Mouse (Mus musculus): ENCODE results near the gene Olfr1157. TPM values are rescaled to one million over a fixed set of nuclear protein-coding genes. Genes with fewer than 3 reads are reported as not detected.

Gene Olfr1157
- polyA plus RNA-seq (2016; fragmentation: Nextera tagmentation; extraction: Ambion mirVana), result not detected in 2 replicates

GRCm38 (mm10) chr2:87968199-87968598 is at the start of gene Olfr1157:
TSS of gene Olfr1157 (minus strand) at chr2:87968299.
- H3K36me3 ChIP-seq, result no peaks in the 10 kb centered on the region
- no peak within 1 kb of the TSS for H3K9ac ChIP-seq
- H3K9me3 ChIP-seq (replicated peaks), result no peaks in the 10 kb centered on the region
- H3K27me3 ChIP-seq, result no peaks in the 10 kb centered on the region
- H3K4me2 ChIP-seq (replicated peaks), result no peak within 1 kb of the TSS
- WGBS, result 98% methylated on average over 4 of the region's 4 CpGs
- H3K4me3 ChIP-seq, result no peak within 1 kb of the TSS
- H3K27ac ChIP-seq, result no peak within 1 kb of the TSS
- ATAC-seq (ENCODE audit: low FRiP score), result no peak
- H3K4me1 ChIP-seq, result no peaks in the 10 kb centered on the region

GRCm38 (mm10) chr2:88007515-88008318 is 39.6 kb upstream of the Olfr1157 start, which contains the start of gene Olfr1160:
TSS of gene Olfr1160 (minus strand) at chr2:88008268.
- H3K36me3 ChIP-seq, result no peaks in the 10 kb centered on the region
- no peak for ATAC-seq (ENCODE audit: low FRiP score)
- no peaks in the 10 kb centered on the region for H3K9me3 ChIP-seq (replicated peaks)
- H3K4me3 ChIP-seq, result no peak within 1 kb of the TSS
- no peak within 1 kb of the TSS for H3K4me2 ChIP-seq (replicated peaks)
- no peak within 1 kb of the TSS for H3K9ac ChIP-seq
- no peaks in the 10 kb centered on the region for H3K4me1 ChIP-seq
- no peaks in the 10 kb centered on the region for H3K27me3 ChIP-seq
- H3K27ac ChIP-seq, result no peak within 1 kb of the TSS

GRCm38 (mm10) chr2:87989813-87990212 is 21.7 kb upstream of the Olfr1157 start, which contains the start of gene Olfr1158:
TSS of gene Olfr1158 (plus strand) at chr2:87990113.
- no peak within 1 kb of the TSS for H3K4me3 ChIP-seq
- H3K9me3 ChIP-seq (replicated peaks), result no peaks in the 10 kb centered on the region
- H3K4me1 ChIP-seq, result no peaks in the 10 kb centered on the region
- H3K27me3 ChIP-seq, result no peaks in the 10 kb centered on the region
- H3K4me2 ChIP-seq (replicated peaks), result no peak within 1 kb of the TSS
- H3K27ac ChIP-seq, result no peak within 1 kb of the TSS
- H3K9ac ChIP-seq, result no peak within 1 kb of the TSS
- ATAC-seq (ENCODE audit: low FRiP score), result no peak
- no peaks in the 10 kb centered on the region for H3K36me3 ChIP-seq

- Histone ChIP-seq H3K4me2 (replicated peaks) (no peak within 1 kb of the TSS), H3K36me3 (no peaks in the 10 kb centered on the region), H3K27me3 (no peaks in the 10 kb centered on the region), H3K9me3 (replicated peaks) (no peaks in the 10 kb centered on the region), H3K4me3 (no peak within 1 kb of the TSS), H3K9ac (no peak within 1 kb of the TSS), H3K4me1 (no peaks in the 10 kb centered on the region), H3K27ac (no peak within 1 kb of the TSS)
- ATAC-seq (ENCODE audit: low FRiP score), result no peak
- 78% methylated on average over 3 of the region's 3 CpGs for WGBS
Measured at GRCm38 (mm10) chr2:87974563-87974962, 6.5 kb upstream of the Olfr1157 start, which contains the start of gene Olfr74. TSS of gene Olfr74 (minus strand) at chr2:87974663.

- Histone ChIP-seq H3K4me2 (replicated peaks) (no peak within 1 kb of the TSS), H3K27ac (no peak within 1 kb of the TSS), H3K9me3 (replicated peaks) (no peaks in the 10 kb centered on the region), H3K4me3 (no peak within 1 kb of the TSS), H3K4me1 (no peaks in the 10 kb centered on the region), H3K36me3 (no peaks in the 10 kb centered on the region), H3K27me3 (no peaks in the 10 kb centered on the region), H3K9ac (no peak within 1 kb of the TSS)
- no peak for ATAC-seq (ENCODE audit: low FRiP score)
Measured at GRCm38 (mm10) chr2:87953000-87953399, 15.1 kb downstream of the Olfr1157 start, which contains the start of gene Olfr1156. TSS of gene Olfr1156 (minus strand) at chr2:87953100.

GRCm38 (mm10) chr2:87945037-87945436 is 23.1 kb downstream of the Olfr1157 start, which contains the start of gene Olfr1155:
TSS of gene Olfr1155 (minus strand) at chr2:87945137.
- Histone ChIP-seq H3K4me2 (replicated peaks) (no peak within 1 kb of the TSS), H3K27ac (no peak within 1 kb of the TSS), H3K9me3 (replicated peaks) (no peaks in the 10 kb centered on the region), H3K36me3 (no peaks in the 10 kb centered on the region), H3K4me1 (no peaks in the 10 kb centered on the region), H3K9ac (no peak within 1 kb of the TSS), H3K27me3 (no peaks in the 10 kb centered on the region), H3K4me3 (no peak within 1 kb of the TSS)
- ATAC-seq (ENCODE audit: low FRiP score), result no peak
- 90% methylated on average over 1 of the region's 1 CpGs for WGBS

Other genes starting within 250 kb of the Olfr1157 start
- gene Olfr1138, start 228.3 kb downstream of the Olfr1157 start, polyA plus RNA-seq (2016; fragmentation: Nextera tagmentation; extraction: Ambion mirVana), result not detected in 2 replicates
- gene Olfr1140, start 224.5 kb downstream of the Olfr1157 start, polyA plus RNA-seq (2016; fragmentation: Nextera tagmentation; extraction: Ambion mirVana), result not detected in 2 replicates
- not detected in 2 replicates for gene Olfr1141, start 214.3 kb downstream of the Olfr1157 start, polyA plus RNA-seq (2016; fragmentation: Nextera tagmentation; extraction: Ambion mirVana)
- not detected in 2 replicates for gene Olfr152, start 188.8 kb downstream of the Olfr1157 start, polyA plus RNA-seq (2016; fragmentation: Nextera tagmentation; extraction: Ambion mirVana)
- not detected in 2 replicates for gene Olfr1143, start 167.7 kb downstream of the Olfr1157 start, polyA plus RNA-seq (2016; fragmentation: Nextera tagmentation; extraction: Ambion mirVana)
- gene Olfr1145, start 158.5 kb downstream of the Olfr1157 start, polyA plus RNA-seq (2016; fragmentation: Nextera tagmentation; extraction: Ambion mirVana), result not detected in 2 replicates
- not detected in 2 replicates for gene Olfr1148, start 137.8 kb downstream of the Olfr1157 start, polyA plus RNA-seq (2016; fragmentation: Nextera tagmentation; extraction: Ambion mirVana)
- not detected in 2 replicates for gene Olfr1150-ps1, start 124.3 kb downstream of the Olfr1157 start, polyA plus RNA-seq (2016; fragmentation: Nextera tagmentation; extraction: Ambion mirVana)
- gene Olfr1151, start 112.4 kb downstream of the Olfr1157 start, polyA plus RNA-seq (2016; fragmentation: Nextera tagmentation; extraction: Ambion mirVana), result not detected in 2 replicates
- not detected in 2 replicates for gene Olfr1152, start 101.8 kb downstream of the Olfr1157 start, polyA plus RNA-seq (2016; fragmentation: Nextera tagmentation; extraction: Ambion mirVana)
- not detected in 2 replicates for gene Olfr1153, start 73.3 kb downstream of the Olfr1157 start, polyA plus RNA-seq (2016; fragmentation: Nextera tagmentation; extraction: Ambion mirVana)
- gene Olfr1154, start 63.1 kb downstream of the Olfr1157 start, polyA plus RNA-seq (2016; fragmentation: Nextera tagmentation; extraction: Ambion mirVana), result not detected in 2 replicates
- gene Olfr1155, start 23.2 kb downstream of the Olfr1157 start, polyA plus RNA-seq (2016; fragmentation: Nextera tagmentation; extraction: Ambion mirVana), result not detected in 2 replicates
- not detected in 2 replicates for gene Olfr1156, start 15.2 kb downstream of the Olfr1157 start, polyA plus RNA-seq (2016; fragmentation: Nextera tagmentation; extraction: Ambion mirVana)
- gene Olfr74, start 6.4 kb upstream of the Olfr1157 start, polyA plus RNA-seq (2016; fragmentation: Nextera tagmentation; extraction: Ambion mirVana), result not detected in 2 replicates
- not detected in 2 replicates for gene Olfr1158, start 21.8 kb upstream of the Olfr1157 start, polyA plus RNA-seq (2016; fragmentation: Nextera tagmentation; extraction: Ambion mirVana)
- not detected in 2 replicates for gene Olfr1160, start 40.0 kb upstream of the Olfr1157 start, polyA plus RNA-seq (2016; fragmentation: Nextera tagmentation; extraction: Ambion mirVana)
- gene Olfr1161, start 54.5 kb upstream of the Olfr1157 start, polyA plus RNA-seq (2016; fragmentation: Nextera tagmentation; extraction: Ambion mirVana), result not detected in 2 replicates
- gene Olfr73, start 69.4 kb upstream of the Olfr1157 start, polyA plus RNA-seq (2016; fragmentation: Nextera tagmentation; extraction: Ambion mirVana), result not detected in 2 replicates
- gene Olfr1162, start 82.8 kb upstream of the Olfr1157 start, polyA plus RNA-seq (2016; fragmentation: Nextera tagmentation; extraction: Ambion mirVana), result not detected in 2 replicates
- gene Olfr1163, start 103.5 kb upstream of the Olfr1157 start, polyA plus RNA-seq (2016; fragmentation: Nextera tagmentation; extraction: Ambion mirVana), result not detected in 2 replicates
- not detected in 2 replicates for gene Olfr1164, start 125.7 kb upstream of the Olfr1157 start, polyA plus RNA-seq (2016; fragmentation: Nextera tagmentation; extraction: Ambion mirVana)
- gene Olfr1166, start 160.0 kb upstream of the Olfr1157 start, polyA plus RNA-seq (2016; fragmentation: Nextera tagmentation; extraction: Ambion mirVana), result not detected in 2 replicates
- gene Olfr1167, start 186.9 kb upstream of the Olfr1157 start, polyA plus RNA-seq (2016; fragmentation: Nextera tagmentation; extraction: Ambion mirVana), result not detected in 2 replicates
- not detected in 2 replicates for gene Olfr1168, start 213.6 kb upstream of the Olfr1157 start, polyA plus RNA-seq (2016; fragmentation: Nextera tagmentation; extraction: Ambion mirVana)